In the genomic region with DNA sequence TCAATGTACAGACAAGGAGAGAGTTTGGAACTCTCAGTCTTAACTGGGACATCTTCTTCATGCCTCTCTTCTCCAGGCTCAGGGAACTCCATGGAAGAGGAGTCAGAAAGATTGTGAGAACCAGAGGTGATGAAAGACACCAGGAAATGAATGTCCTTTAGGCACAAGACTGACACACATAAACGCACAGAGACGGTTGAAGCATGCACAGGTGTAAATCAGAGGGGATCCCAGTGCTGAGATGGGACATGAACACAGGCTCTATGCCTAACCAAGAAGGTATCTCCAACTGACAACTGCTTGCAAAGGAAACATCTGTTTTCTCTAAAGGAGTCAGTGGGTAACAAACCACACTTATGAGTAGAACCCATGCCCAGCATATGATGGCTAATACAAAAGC, we compare ENCODE assay signal across 25 mouse cellular contexts.
A peak's percentile ranks its signal among the peaks of the same experiment; 100 is the strongest.
DNase-seq lines count a peak whose midpoint lies in the region; ATAC-seq and TF ChIP-seq lines count a peak whose summit lies in the region.
"Had no signal": no experiment of that assay in that cellular context is flagged by ENCODE, and none has a peak within 500 bp of the region (broad histone marks: within the 10 kb centered on the region; RNA-seq: fewer than 3 reads in every experiment).

No protein-coding gene starts in this region.

- peak overlapping the region; percentile 89 for H3K27ac ChIP-seq in thymus, adult 2 months (ENCODE audit: control insufficient read depth, insufficient read depth, low read length)
- H3K27ac ChIP-seq in lung, postnatal 0 days (ENCODE audit: low read length), result no peak overlapping the region
- H3K27ac ChIP-seq in midbrain, embryonic 13.5 days, result no peak overlapping the region
- H3K27ac ChIP-seq: embryonic facial prominence, embryonic 12.5 days; embryonic facial prominence, embryonic 15.5 days; heart, adult 2 months; heart, embryonic 10.5 days; heart, embryonic 13.5 days; hindbrain, embryonic 10.5 days; hindbrain, embryonic 13.5 days had no signal

- H3K4me3 ChIP-seq in thymus, adult 2 months (ENCODE audit: control insufficient read depth, insufficient read depth, low read length), result no peak overlapping the region
- no peak overlapping the region for H3K4me3 ChIP-seq in lung, postnatal 0 days (ENCODE audit: low read depth, low read length)
- H3K4me3 ChIP-seq in midbrain, embryonic 13.5 days (replicated peaks), result no peak overlapping the region
- H3K4me3 ChIP-seq: embryonic facial prominence, embryonic 12.5 days; embryonic facial prominence, embryonic 15.5 days; heart, adult 2 months; heart, embryonic 10.5 days; heart, embryonic 13.5 days; hindbrain, embryonic 10.5 days; hindbrain, embryonic 13.5 days had no signal

- no peak overlapping the region for H3K9ac ChIP-seq in lung, postnatal 0 days (replicated peaks; ENCODE audit: low read depth)
- H3K9ac ChIP-seq in midbrain, embryonic 13.5 days (replicated peaks), result no peak overlapping the region
- H3K9ac ChIP-seq: embryonic facial prominence, embryonic 12.5 days; embryonic facial prominence, embryonic 15.5 days; heart, embryonic 13.5 days; hindbrain, embryonic 13.5 days had no signal

- ATAC-seq in lung, postnatal 0 days, result no peak
- ATAC-seq in midbrain, embryonic 13.5 days, result no peak
- ATAC-seq: CD4-positive, CD25-positive, alpha-beta regulatory T cell, adult 4 months; forebrain, embryonic 14.5 days; hindbrain, embryonic 16.5 days had no signal

- TF ChIP-seq POLR2A in thymus, adult 2 months (IDR thresholded peaks at IDR 0.05; ENCODE audit: control insufficient read depth, extremely low read depth, insufficient read depth, low read length, poor library complexity), result no peak

- no peaks in the 10 kb centered on the region for H3K27me3 ChIP-seq in thymus, adult 2 months (ENCODE audit: control insufficient read depth, insufficient read depth, low read length)
- no peaks in the 10 kb centered on the region for H3K27me3 ChIP-seq in lung, postnatal 0 days (replicated peaks; ENCODE audit: insufficient read depth, low read length)
- H3K27me3 ChIP-seq in midbrain, embryonic 13.5 days, result no peaks in the 10 kb centered on the region
- H3K27me3 ChIP-seq: embryonic facial prominence, embryonic 12.5 days; embryonic facial prominence, embryonic 15.5 days; heart, embryonic 13.5 days; hindbrain, embryonic 13.5 days had no signal

- TF ChIP-seq EP300 in lung, postnatal 0 days (IDR thresholded peaks at IDR 0.05), result no peak

- no peaks in the 10 kb centered on the region for H3K9me3 ChIP-seq in lung, postnatal 0 days (ENCODE audit: low read length)
- no peaks in the 10 kb centered on the region for H3K9me3 ChIP-seq in midbrain, embryonic 13.5 days
- H3K9me3 ChIP-seq: embryonic facial prominence, embryonic 12.5 days; embryonic facial prominence, embryonic 15.5 days; heart, embryonic 10.5 days; heart, embryonic 13.5 days; hindbrain, embryonic 10.5 days; hindbrain, embryonic 13.5 days had no signal

- H3K4me2 ChIP-seq in lung, postnatal 0 days (replicated peaks; ENCODE audit: low read depth, low read length), result no peak overlapping the region
- no peak overlapping the region for H3K4me2 ChIP-seq in midbrain, embryonic 13.5 days (replicated peaks)
- H3K4me2 ChIP-seq: embryonic facial prominence, embryonic 12.5 days; embryonic facial prominence, embryonic 15.5 days; heart, embryonic 13.5 days; hindbrain, embryonic 13.5 days had no signal

- H3K36me3 ChIP-seq in thymus, adult 2 months (ENCODE audit: control insufficient read depth, insufficient read depth, low read length), result no peaks in the 10 kb centered on the region
- H3K36me3 ChIP-seq in lung, postnatal 0 days (ENCODE audit: insufficient read depth, low read length), result no peaks in the 10 kb centered on the region
- no peaks in the 10 kb centered on the region for H3K36me3 ChIP-seq in midbrain, embryonic 13.5 days
- H3K36me3 ChIP-seq: embryonic facial prominence, embryonic 12.5 days; embryonic facial prominence, embryonic 15.5 days; heart, embryonic 10.5 days; heart, embryonic 13.5 days; hindbrain, embryonic 10.5 days; hindbrain, embryonic 13.5 days had no signal

- WGBS in thymus, adult 2 months, result 8% methylated on average over 2 of the region's 2 CpGs
- WGBS in lung, postnatal 0 days, result 93% methylated on average over 2 of the region's 2 CpGs
- 97% methylated on average over 2 of the region's 2 CpGs for WGBS in midbrain, embryonic 13.5 days

- peak; percentile 61 for DNase-seq in thymus, adult 2 months
- peak; percentile 56 to 68 for DNase-seq in thymus, postnatal 10 days (ENCODE audit: low spot score in 2 of 2)
- DNase-seq in thymus, postnatal 36 days, result peak; percentile 45 to 68
- DNase-seq in lung, postnatal 0 days (ENCODE audit: low spot score), result no peak
- DNase-seq in urinary bladder, postnatal 36 days (ENCODE audit: low spot score in 2 of 2), result no peak
- DNase-seq: adrenal gland, adult 2 months; adrenal gland, postnatal 14 days; cerebellum, adult 11 months; cerebellum, adult 2 months; cerebellum, adult 9-11 months; cerebellum, postnatal 25 days; gastrocnemius, postnatal 10 days; gastrocnemius, postnatal 36 days; heart, adult 2 months; heart, postnatal 36 days had no signal

- TF ChIP-seq CTCF in thymus, adult 2 months (IDR thresholded peaks at IDR 0.05; ENCODE audit: borderline replicate concordance, control insufficient read depth, extremely low read depth, insufficient read depth, low read length, poor library complexity), result no peak
- no peak for TF ChIP-seq CTCF in lung, postnatal 0 days (IDR thresholded peaks at IDR 0.05)

- peaks cover 38% of the 10 kb centered on the region for H3K4me1 ChIP-seq in thymus, adult 2 months (replicated peaks; ENCODE audit: control insufficient read depth, insufficient read depth, low read length)
- no peaks in the 10 kb centered on the region for H3K4me1 ChIP-seq in lung, postnatal 0 days (ENCODE audit: insufficient read depth, low read depth, low read length)
- 0 out of 2 replicates have a peak, but pooled peaks cover 1% of the 10 kb centered on the region for H3K4me1 ChIP-seq in midbrain, embryonic 13.5 days (replicated peaks)
- H3K4me1 ChIP-seq: embryonic facial prominence, embryonic 12.5 days; embryonic facial prominence, embryonic 15.5 days; heart, embryonic 10.5 days; heart, embryonic 13.5 days; hindbrain, embryonic 10.5 days; hindbrain, embryonic 13.5 days had no signal

Comparison
In these comparisons a context has a peak if more than half of its experiments do, and no peak if none do; other contexts are left out.
1. DNase-seq: peak in thymus, adult 2 months (single experiment), thymus, postnatal 10 days (2 of 2) and thymus, postnatal 36 days (2 of 2); none in lung, postnatal 0 days (single experiment) and urinary bladder, postnatal 36 days (0 of 2).